Comparison of ENCODE assay signal across 9 mouse cellular contexts in the genomic region with DNA sequence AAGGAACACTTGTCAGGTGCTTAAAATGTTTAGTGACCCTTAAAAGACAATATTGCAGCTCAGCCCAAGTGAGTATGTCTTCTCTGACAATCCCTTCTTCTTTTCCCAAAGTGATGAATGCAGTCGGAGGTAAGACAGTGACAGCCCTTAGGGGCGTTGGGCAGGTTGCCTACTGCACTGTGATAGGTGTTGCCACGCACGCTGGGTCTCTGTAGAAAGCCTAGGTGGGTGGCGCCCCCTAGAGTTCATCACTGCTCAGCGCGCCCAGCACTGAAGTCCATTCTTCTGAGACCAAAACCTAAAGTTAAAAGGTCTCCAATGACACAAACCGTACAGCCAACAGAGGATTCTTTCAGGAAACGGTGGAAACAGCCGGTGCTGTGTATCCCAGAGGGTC. TPM values are rescaled to one million over a fixed set of nuclear protein-coding genes. Genes with fewer than 3 reads are reported as not detected.
DNase-seq lines count a peak whose midpoint lies in the region; ATAC-seq and TF ChIP-seq lines count a peak whose summit lies in the region.
"Had no signal": no experiment of that assay in that cellular context is flagged by ENCODE, and none has a peak within 500 bp of the region (broad histone marks: within the 10 kb centered on the region; RNA-seq: fewer than 3 reads in every experiment).

No protein-coding gene starts in this region.

- ATAC-seq in embryonic facial prominence, embryonic 12.5 days (ENCODE audit: insufficient number of reproducible peaks, insufficient read depth, low FRiP score, low TSS enrichment): no peak
- ATAC-seq in heart, postnatal 0 days (ENCODE audit: insufficient read depth, low read depth): peak; percentile 36; the same call in 1 of the 2 replicates

- no peaks in the 10 kb centered on the region for H3K9me3 ChIP-seq in embryonic facial prominence, embryonic 12.5 days
- peaks cover 7% of the 10 kb centered on the region; the same call in 1 of the 2 replicates for H3K9me3 ChIP-seq in heart, postnatal 0 days (replicated peaks; ENCODE audit: control insufficient read depth, low read length)
- H3K9me3 ChIP-seq: liver, embryonic 13.5 days had no signal

- TF ChIP-seq EP300 in heart, postnatal 0 days (IDR thresholded peaks at IDR 0.05; ENCODE audit: low read depth): no peak

- H3K27me3 ChIP-seq in kidney, adult 2 months (replicated peaks; ENCODE audit: control insufficient read depth, insufficient read depth, low read length): no peaks in the 10 kb centered on the region
- H3K27me3 ChIP-seq in embryonic facial prominence, embryonic 12.5 days: no peaks in the 10 kb centered on the region
- no peaks in the 10 kb centered on the region for H3K27me3 ChIP-seq in heart, postnatal 0 days (ENCODE audit: control insufficient read depth, insufficient read depth, low read length)
- H3K27me3 ChIP-seq: liver, embryonic 13.5 days had no signal

- TF ChIP-seq POLR2A in kidney, adult 2 months (IDR thresholded peaks at IDR 0.05; ENCODE audit: low read depth, low read length): no peak
- no peak for TF ChIP-seq POLR2A in olfactory bulb, adult 2 months (IDR thresholded peaks at IDR 0.05; ENCODE audit: insufficient read depth, low read depth, low read length)

- TF ChIP-seq CTCF in kidney, adult 2 months (conservative IDR thresholded peaks at IDR 0.05; ENCODE audit: insufficient read depth, insufficient read length, low read depth, low read length): peak; percentile 42
- peak; percentile 37 for TF ChIP-seq CTCF in heart, postnatal 0 days (IDR thresholded peaks at IDR 0.05; ENCODE audit: low read depth)
- TF ChIP-seq CTCF in olfactory bulb, adult 2 months (IDR thresholded peaks at IDR 0.05; ENCODE audit: insufficient read depth, low read depth, low read length): peak; percentile 73

- no peak overlapping the region for H3K9ac ChIP-seq in embryonic facial prominence, embryonic 12.5 days
- H3K9ac ChIP-seq in heart, postnatal 0 days (replicated peaks; ENCODE audit: low read depth, low read length): no peak overlapping the region
- H3K9ac ChIP-seq: liver, embryonic 13.5 days had no signal

- 7% methylated on average over 10 of the region's 10 CpGs for whole genome bisulfite sequencing in kidney, adult 2 months
- WGBS in embryonic facial prominence, embryonic 12.5 days: 12% methylated on average over 10 of the region's 10 CpGs
- 14% methylated on average over 10 of the region's 10 CpGs for WGBS in heart, postnatal 0 days
- WGBS in olfactory bulb, adult 2 months: 14% methylated on average over 10 of the region's 10 CpGs

- H3K4me2 ChIP-seq in embryonic facial prominence, embryonic 12.5 days (replicated peaks): peak overlapping the region; percentile 42
- H3K4me2 ChIP-seq in heart, postnatal 0 days (ENCODE audit: low read depth, low read length): peak overlapping the region; percentile 33
- H3K4me2 ChIP-seq: liver, embryonic 13.5 days had no signal

- intact Hi-C loops in left cerebral cortex, postnatal 14 days (cut with DNase I): loop anchor here (10.0 kb wide), 1 partner anchor 945 kb away; no protein-coding TSS in a partner anchor

- no peaks in the 10 kb centered on the region for H3K4me1 ChIP-seq in kidney, adult 2 months (ENCODE audit: control insufficient read depth, insufficient read depth, low read length)
- H3K4me1 ChIP-seq in embryonic facial prominence, embryonic 12.5 days: peaks cover 10% of the 10 kb centered on the region; the same call in 1 of the 2 replicates
- no peaks in the 10 kb centered on the region for H3K4me1 ChIP-seq in heart, postnatal 0 days (ENCODE audit: control insufficient read depth, insufficient read depth)
- peaks cover 9% of the 10 kb centered on the region for H3K4me1 ChIP-seq in olfactory bulb, adult 2 months (ENCODE audit: control insufficient read depth, insufficient read depth, low read length)
- H3K4me1 ChIP-seq: liver, embryonic 13.5 days had no signal

- no peak overlapping the region for H3K4me3 ChIP-seq in kidney, adult 2 months (ENCODE audit: insufficient read depth, low read depth, low read length)
- no peak overlapping the region for H3K4me3 ChIP-seq in embryonic facial prominence, embryonic 12.5 days
- no peak overlapping the region for H3K4me3 ChIP-seq in heart, postnatal 0 days (ENCODE audit: low read depth, low read length)
- H3K4me3 ChIP-seq in olfactory bulb, adult 2 months (ENCODE audit: insufficient read depth, low read depth, low read length): no peak overlapping the region
- H3K4me3 ChIP-seq: liver, embryonic 13.5 days had no signal

- H3K27ac ChIP-seq in kidney, adult 2 months (ENCODE audit: insufficient read depth, low read depth, low read length): no peak overlapping the region
- H3K27ac ChIP-seq in embryonic facial prominence, embryonic 12.5 days: no peak overlapping the region
- no peak overlapping the region for H3K27ac ChIP-seq in heart, postnatal 0 days (ENCODE audit: low read depth)
- H3K27ac ChIP-seq in olfactory bulb, adult 2 months (ENCODE audit: insufficient read depth, low read depth, low read length): no peak overlapping the region
- H3K27ac ChIP-seq: liver, embryonic 13.5 days had no signal

- no peak for DNase-seq in kidney, adult 2 months
- DNase-seq in kidney, adult 9 months: no peak
- peak; percentile 55 for DNase-seq in adrenal gland, postnatal 14 days
- no peak for DNase-seq in heart, postnatal 0 days (ENCODE audit: low spot score)
- DNase-seq in left cerebral cortex, postnatal 14 days (ENCODE audit: low spot score in 2 of 2): peak; percentile 59 to 63
- DNase-seq in urinary bladder, postnatal 14 days (ENCODE audit: low spot score): no peak
- DNase-seq: liver, embryonic 13.5 days had no signal

- H3K36me3 ChIP-seq in kidney, adult 2 months (ENCODE audit: control insufficient read depth, insufficient read depth, low read length): no peaks in the 10 kb centered on the region
- H3K36me3 ChIP-seq in embryonic facial prominence, embryonic 12.5 days: no peaks in the 10 kb centered on the region
- H3K36me3 ChIP-seq in heart, postnatal 0 days (replicated peaks; ENCODE audit: control insufficient read depth, insufficient read depth, low read length): no peaks in the 10 kb centered on the region
- H3K36me3 ChIP-seq: liver, embryonic 13.5 days had no signal

RNA-seq across cellular contexts. Expression of gene Suds3, which starts 46.4 kb away (rescaled TPM):
- 84.9 and 85.8 TPM in 2 replicates for polyA plus RNA-seq in kidney, adult 2 months (2012; rRNA removed)
- 88.4 and 109 TPM in 2 replicates for total RNA-seq in adrenal gland, postnatal 14 days (2021)
- polyA plus RNA-seq in embryonic facial prominence, embryonic 12.5 days (2016; fragmentation: Nextera tagmentation; extraction: Ambion mirVana): 108 and 113 TPM in 2 replicates
- 31.9 and 50.1 TPM in 2 replicates for total RNA-seq in heart, postnatal 0 days (2014; rRNA removed; ENCODE audit: low replicate concordance)
- 36.9 and 38.2 TPM in 2 replicates for polyA plus RNA-seq in heart, postnatal 0 days (2015; fragmentation: Nextera tagmentation; extraction: Ambion mirVana)
- 10 to 100 TPM; 93.4 to 97.2 TPM for total RNA-seq in left cerebral cortex, postnatal 14 days (2021)
- polyA plus RNA-seq in olfactory bulb, adult 2 months (2012; ENCODE audit: insufficient read depth, insufficient read length, low replicate concordance, missing spikeins): 131 TPM in 1 of 2 replicates, not detected in the other

RNA-seq across cellular contexts. Expression of gene Taok3, which starts 50.4 kb away (rescaled TPM):
- polyA plus RNA-seq in kidney, adult 2 months (2012; rRNA removed): 11.1 and 11.3 TPM in 2 replicates
- 29.8 and 35.4 TPM in 2 replicates for total RNA-seq in adrenal gland, postnatal 14 days (2021)
- 12.1 and 14.7 TPM in 2 replicates for polyA plus RNA-seq in embryonic facial prominence, embryonic 12.5 days (2016; fragmentation: Nextera tagmentation; extraction: Ambion mirVana)
- total RNA-seq in heart, postnatal 0 days (2014; rRNA removed; ENCODE audit: low replicate concordance): 1.1 and 3.9 TPM in 2 replicates
- 5.8 and 7.5 TPM in 2 replicates for polyA plus RNA-seq in heart, postnatal 0 days (2015; fragmentation: Nextera tagmentation; extraction: Ambion mirVana)
- total RNA-seq in left cerebral cortex, postnatal 14 days (2021): 10 to 100 TPM; 62.8 to 66.1 TPM
- polyA plus RNA-seq in olfactory bulb, adult 2 months (2012; ENCODE audit: insufficient read depth, insufficient read length, low replicate concordance, missing spikeins): 107 TPM in 1 of 2 replicates, not detected in the other

Comparison
In these comparisons a context has a peak if more than half of its experiments do, and no peak if none do; other contexts are left out.
1. DNase-seq: peak in adrenal gland, postnatal 14 days (single experiment) and left cerebral cortex, postnatal 14 days (2 of 2); none in kidney, adult 2 months (single experiment), kidney, adult 9 months (single experiment), heart, postnatal 0 days (single experiment) and urinary bladder, postnatal 14 days (single experiment).
2. Peak in every context shown above with its lines, with median percentiles within 50 percentile points of each other: CTCF ChIP-seq.